Mouse (Mus musculus): ENCODE data around the gene Tuft1. TPM values are rescaled to one million over a fixed set of nuclear protein-coding genes. Genes with fewer than 3 reads are reported as not detected.
"Not testable (repeated sequence)": the region's sequence is repeated elsewhere in the genome, so short reads cannot be mapped to it uniquely, and the experiment has no call there.

Gene Tuft1
- total RNA-seq (2021) = 7.1 and 7.4 TPM in 2 replicates
- long read RNA-seq, experiment 1, transcript Tuft1-204 (12 exons, 2,555 nt) = major isoform, 7 of 20 reads
- long read RNA-seq, experiment 1, transcript Tuft1-201 (13 exons, 2,631 nt) = minor isoform, 6 of 20 reads
- long read RNA-seq, experiment 1, partial matches to known transcripts = 0 of 20 reads
- long read RNA-seq, experiment 1, other reads (novel, unspliced or antisense) = 7 of 20 reads
- long read RNA-seq, experiment 2, partial matches to known transcripts = 1 of 16 reads
- long read RNA-seq, experiment 2, other reads (novel, unspliced or antisense) = 8 of 16 reads

GRCm38 (mm10) chr3:94658740-94659095 lies at the start of gene Tuft1:
Gene Tuft1, minus strand, starts transcription at chr3:94658872.
- peak; percentile 84 for DNase-seq

- peak; percentile 33 for DNase-seq
Measured at GRCm38 (mm10) chr3:94703364-94703763, 44.7 kb upstream of the Tuft1 start.

- no peak for DNase-seq
Measured at GRCm38 (mm10) chr3:94702856-94703255, 44.2 kb upstream of the Tuft1 start.

- not testable (repeated sequence) for DNase-seq
Measured at GRCm38 (mm10) chr3:94702163-94702810, 43.6 kb upstream of the Tuft1 start.

GRCm38 (mm10) chr3:94696257-94696656 lies 37.6 kb upstream of the Tuft1 start:
- not testable (repeated sequence) for DNase-seq

GRCm38 (mm10) chr3:94695591-94695990 lies 36.9 kb upstream of the Tuft1 start:
- not testable (repeated sequence) for DNase-seq

GRCm38 (mm10) chr3:94693874-94694273 lies 35.2 kb upstream of the Tuft1 start:
- DNase-seq = not testable (repeated sequence)

GRCm38 (mm10) chr3:94693329-94693825 lies 34.7 kb upstream of the Tuft1 start, which contains the start of gene Selenbp2:
Gene Selenbp2, plus strand, starts transcription at chr3:94693556.
- DNase-seq = no peak

GRCm38 (mm10) chr3:94691694-94692093 lies 33.0 kb upstream of the Tuft1 start:
- not testable (repeated sequence) for DNase-seq

GRCm38 (mm10) chr3:94690616-94691247 lies 32.1 kb upstream of the Tuft1 start:
- peak; percentile 18 for DNase-seq

GRCm38 (mm10) chr3:94690162-94690561 lies 31.5 kb upstream of the Tuft1 start:
- DNase-seq = not testable (repeated sequence)

GRCm38 (mm10) chr3:94689195-94689594 lies 30.5 kb upstream of the Tuft1 start:
- DNase-seq = not testable (repeated sequence)

GRCm38 (mm10) chr3:94688698-94689097 lies 30.0 kb upstream of the Tuft1 start:
- not testable (repeated sequence) for DNase-seq

GRCm38 (mm10) chr3:94685989-94686772 lies 27.5 kb upstream of the Tuft1 start:
- not testable (repeated sequence) for DNase-seq

- DNase-seq = no peak
Measured at GRCm38 (mm10) chr3:94683646-94684045, 25.0 kb upstream of the Tuft1 start.

- DNase-seq = peak; percentile 27
Measured at GRCm38 (mm10) chr3:94680783-94681182, 22.1 kb upstream of the Tuft1 start.

GRCm38 (mm10) chr3:94680032-94680431 lies 21.4 kb upstream of the Tuft1 start:
- not testable (repeated sequence) for DNase-seq

GRCm38 (mm10) chr3:94679351-94679841 lies 20.7 kb upstream of the Tuft1 start:
- no peak for DNase-seq

- not testable (repeated sequence) for DNase-seq
Measured at GRCm38 (mm10) chr3:94675101-94675500, 16.4 kb upstream of the Tuft1 start.

GRCm38 (mm10) chr3:94665896-94666295 lies 7.2 kb upstream of the Tuft1 start:
- not testable (repeated sequence) for DNase-seq

- DNase-seq = not testable (repeated sequence)
Measured at GRCm38 (mm10) chr3:94665060-94665802, 6.6 kb upstream of the Tuft1 start.
